Mouse (Mus musculus) testis, adult 2 months (tissue): ENCODE measurements around the gene Mia.

Experiments
- CTCF ChIP-seq: fragments of 200-500 bp; IDR thresholded peaks from 2 replicates; pipeline ENCODE4 v1.5.1; 2012; ENCODE audit warnings: low read depth, mild to moderate bottlenecking, inconsistent platforms, low read length, moderate library complexity; ENCODE audit not compliant: control insufficient read depth, insufficient read depth, insufficient replicate concordance
- POLR2A ChIP-seq: fragments of 200-500 bp; IDR thresholded peaks from 2 replicates; pipeline ENCODE4 v1.6.1; 2012; ENCODE audit warnings: low read depth, mild to moderate bottlenecking, inconsistent platforms, low read length, moderate library complexity; ENCODE audit not compliant: control insufficient read depth

- no peak for TF ChIP-seq POLR2A
- TF ChIP-seq CTCF = no peak
Measured at GRCm38 (mm10) chr7:27165696-27166095, 15.3 kb downstream of the Mia start.
